Mouse (Mus musculus): ENCODE measurements around the gene Sema5a.

DNA sequence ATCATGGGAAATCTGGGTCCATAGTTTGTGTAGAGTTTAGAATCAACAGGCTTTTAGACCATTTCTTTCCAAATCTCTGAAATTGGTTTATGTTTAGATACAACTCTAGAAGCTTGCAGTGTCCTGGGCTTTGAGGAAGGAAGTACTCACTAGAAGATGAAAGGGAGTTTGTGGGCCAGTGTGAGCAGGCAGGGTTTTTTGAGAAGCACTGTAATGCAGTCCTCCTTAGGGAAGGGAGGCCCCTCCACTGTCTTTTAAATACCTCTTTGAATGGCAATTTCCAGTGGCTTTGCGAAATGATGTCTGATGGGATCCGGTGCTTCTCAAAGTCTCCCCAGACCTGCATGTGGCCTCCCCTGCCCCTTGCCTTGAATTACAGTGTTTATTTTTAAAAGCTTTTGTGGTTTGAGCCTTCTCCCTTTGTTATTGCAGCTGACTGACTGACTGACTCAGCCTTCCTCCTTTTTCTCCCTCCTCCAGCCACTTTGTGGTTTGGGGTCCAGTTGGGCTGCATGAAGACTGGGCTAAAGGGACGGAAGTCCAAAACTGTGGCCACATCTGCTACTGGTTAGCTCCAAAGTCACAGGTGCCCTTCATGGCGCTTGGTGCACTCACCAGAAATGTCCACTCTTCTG, 83.9 kb downstream of the Sema5a start:
- TF ChIP-seq CTCF (IDR thresholded peaks at IDR 0.05) (no peak), EP300 (IDR thresholded peaks at IDR 0.05) (no peak)
